Mouse (Mus musculus) kidney, adult 9 months (tissue): Measurements from ENCODE around the gene Olfr824.
"Not testable (repeated sequence)": the region's sequence is repeated elsewhere in the genome, so short reads cannot be mapped to it uniquely, and the experiment has no call there.

Source experiments
- DNase-seq: peaks from one replicate; pipeline ENCODE4 v3.0.0; 2022

The Olfr824 gene

DNA sequence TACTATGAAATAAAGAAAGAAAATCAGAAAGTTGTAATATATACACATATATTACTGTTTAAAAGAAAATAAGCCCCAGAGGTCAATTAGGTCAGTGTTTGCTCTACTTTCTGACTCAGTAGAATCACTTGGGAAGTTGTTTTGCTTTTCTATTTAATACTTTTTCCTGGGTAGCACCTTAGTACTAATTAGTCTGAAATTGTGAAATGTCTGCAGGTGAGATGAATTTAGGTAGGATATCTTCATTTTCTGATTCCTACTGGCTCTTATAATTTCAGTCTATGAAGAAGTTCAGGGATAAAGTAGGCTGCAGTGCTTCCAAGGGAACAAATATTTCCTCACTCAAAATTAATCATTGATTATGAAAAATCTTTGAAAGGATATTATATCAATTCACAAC, at the start of gene Olfr824:
Gene Olfr824, minus strand, starts transcription at position 101 of the 400 bp plus-strand sequence.
- not testable (repeated sequence) for DNase-seq

DNA sequence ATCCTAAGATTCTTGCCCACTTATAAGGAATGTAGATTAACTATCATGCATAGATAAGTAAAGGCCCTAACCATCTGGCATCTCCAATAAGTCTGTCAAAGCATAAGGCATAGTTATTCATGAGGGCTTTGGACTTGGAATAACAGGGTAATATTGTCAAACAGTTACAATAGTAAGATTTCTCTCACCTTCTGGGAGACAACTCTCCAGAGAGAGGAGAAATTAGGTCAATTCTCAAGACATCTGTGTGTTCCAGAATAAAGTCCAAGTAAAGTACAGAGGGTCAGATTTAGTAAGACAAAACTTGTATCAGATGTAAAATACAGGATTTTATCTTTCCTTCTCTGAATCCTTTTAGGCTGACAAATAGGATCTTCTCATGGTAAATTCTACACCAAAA, 36.9 kb upstream of the Olfr824 start, which contains the start of gene Olfr825:
Gene Olfr825, minus strand, starts transcription at position 101 of the 400 bp plus-strand sequence.
- DNase-seq: no peak

- no peak for DNase-seq
These were observed 35.4 kb upstream of the Olfr824 start for GRCm38 (mm10) chr10:130165196-130165595.

- DNase-seq: no peak
These were observed 14.3 kb upstream of the Olfr824 start for GRCm38 (mm10) chr10:130144121-130144520.

DNA sequence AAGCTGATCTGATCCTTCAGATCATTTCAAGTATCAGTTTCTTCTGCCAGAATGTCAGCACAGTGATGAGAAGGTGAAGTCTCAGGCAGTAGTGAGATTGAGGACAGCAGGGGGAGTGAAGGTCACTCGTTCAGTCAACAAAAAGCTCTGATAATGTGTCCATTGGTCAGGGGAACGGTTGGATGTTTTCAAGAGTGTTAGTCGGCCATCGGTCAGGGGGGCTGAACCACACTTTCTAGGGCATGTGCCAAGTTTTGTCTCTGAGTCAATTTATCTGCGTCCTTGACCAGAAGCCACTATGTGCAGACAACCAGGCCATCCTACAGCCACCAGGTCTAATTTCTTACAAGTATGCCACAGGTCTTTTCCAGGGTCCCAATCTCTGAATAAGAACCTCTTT, 12.7 kb upstream of the Olfr824 start:
- not testable (repeated sequence) for DNase-seq

GRCm38 (mm10) chr10:130134811-130135210, 5.0 kb upstream of the Olfr824 start:
- no peak for DNase-seq

DNA sequence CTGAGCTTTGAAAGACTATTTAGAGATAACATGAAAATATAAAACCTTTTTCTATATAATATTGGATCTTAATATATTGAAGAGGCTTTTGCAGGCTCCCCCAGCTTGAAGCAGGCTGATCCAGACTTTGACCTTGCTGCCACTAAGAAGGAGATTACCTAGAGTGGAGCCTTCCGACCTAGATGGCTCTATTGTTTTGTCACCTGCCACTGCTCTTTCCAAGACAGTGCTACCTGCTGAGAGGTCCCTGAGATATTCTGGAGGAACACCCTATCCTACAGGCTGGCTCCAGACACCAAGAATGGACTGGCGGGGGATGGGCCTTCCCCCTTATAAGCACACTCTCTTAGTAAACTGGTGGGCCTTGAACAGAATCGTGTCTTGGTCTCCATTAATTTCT, 13.8 kb downstream of the Olfr824 start:
- not testable (repeated sequence) for DNase-seq

DNA sequence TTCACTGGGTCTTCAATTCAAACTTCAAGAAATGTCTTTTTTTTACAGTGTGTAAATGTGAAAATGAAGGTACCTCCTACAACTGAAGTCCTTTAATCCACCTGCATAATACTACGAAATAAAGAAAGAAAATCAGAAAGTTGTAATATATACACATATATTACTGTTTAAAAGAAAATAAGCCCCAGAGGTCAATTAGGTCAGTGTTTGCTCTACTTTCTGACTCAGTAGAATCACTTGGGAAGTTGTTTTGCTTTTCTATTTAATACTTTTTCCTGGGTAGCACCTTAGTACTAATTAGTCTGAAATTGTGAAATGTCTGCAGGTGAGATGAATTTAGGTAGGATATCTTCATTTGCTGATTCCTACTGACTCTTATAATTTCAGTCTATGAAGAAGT, 14.5 kb downstream of the Olfr824 start, which contains the start of gene Olfr823:
Gene Olfr823, minus strand, starts transcription at position 101 of the 400 bp plus-strand sequence.
- not testable (repeated sequence) for DNase-seq

DNA sequence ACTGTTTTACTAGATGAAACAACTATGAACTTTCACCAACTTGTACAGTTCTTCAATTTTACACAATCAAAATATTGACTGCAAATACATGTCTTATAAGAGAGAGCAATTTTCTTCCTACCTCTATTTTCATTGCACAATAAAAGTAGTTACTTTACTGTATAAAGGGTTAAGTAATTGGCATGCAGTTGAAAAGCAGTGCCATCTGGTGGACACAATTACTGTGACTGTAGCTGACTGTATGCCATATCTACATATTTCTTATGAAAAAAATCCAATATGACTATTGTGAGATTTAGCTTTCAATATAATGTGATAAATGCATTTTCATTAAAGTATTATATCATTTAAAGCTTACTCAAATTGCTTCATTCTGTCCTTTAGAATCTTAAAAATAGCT, 33.7 kb downstream of the Olfr824 start:
- DNase-seq: no peak

DNA sequence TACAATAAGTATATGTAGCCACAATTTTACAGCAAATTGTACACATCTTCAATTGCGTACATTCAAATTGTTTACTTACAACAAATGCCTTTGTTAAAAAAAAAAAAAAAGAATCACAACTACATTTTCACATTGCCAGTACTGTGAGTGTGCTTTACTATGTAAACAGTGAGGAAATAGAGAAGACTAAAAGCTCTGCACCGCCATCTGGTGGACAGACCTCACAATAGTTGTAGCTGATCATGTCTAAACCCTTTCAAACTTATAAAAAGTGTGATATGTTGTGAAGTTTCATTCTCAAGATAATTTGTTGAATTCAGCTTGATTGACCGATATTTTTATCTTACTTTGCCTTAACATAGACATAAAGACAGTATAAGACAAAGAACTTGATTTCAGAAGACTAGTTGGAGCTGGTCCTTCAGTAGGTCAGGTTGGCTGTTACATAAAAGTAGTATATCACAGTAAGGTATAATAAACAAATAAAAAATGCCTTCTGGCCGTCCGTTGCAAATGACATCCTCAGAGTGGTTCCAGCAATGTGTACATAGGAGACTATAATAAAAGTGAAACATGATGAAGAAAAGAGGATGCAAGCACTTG, 36.9 kb downstream of the Olfr824 start:
- peak; percentile 54 for DNase-seq
